Mouse (Mus musculus): ENCODE measurements around the gene Cdyl2.

DNA sequence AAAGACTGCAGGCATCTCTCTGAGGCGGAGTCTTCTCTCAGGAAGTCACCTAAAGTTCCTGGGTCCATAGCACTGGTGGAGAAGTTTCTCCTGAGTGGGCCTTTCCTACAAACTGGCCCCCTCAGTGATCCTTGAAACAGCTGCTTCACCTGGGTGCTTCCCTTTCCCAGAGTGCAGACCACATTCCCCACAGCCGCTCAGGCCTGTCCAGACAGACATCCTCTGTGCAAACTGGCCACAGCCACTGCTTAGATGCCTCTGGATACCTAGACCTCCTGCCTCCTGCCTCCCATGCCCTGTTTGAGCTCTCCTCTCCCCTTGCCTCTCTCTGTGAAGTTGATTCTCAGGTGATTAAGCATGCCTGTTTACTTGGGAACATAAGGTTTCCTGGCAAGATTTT lies 156.1 kb downstream of the Cdyl2 start:
- TF ChIP-seq CTCF (IDR thresholded peaks at IDR 0.05) (no peak), EP300 (IDR thresholded peaks at IDR 0.05) (no peak)

Data from lung, postnatal 0 days (tissue).